Mouse (Mus musculus): ENCODE results near the gene Dnmt3a.

DNA sequence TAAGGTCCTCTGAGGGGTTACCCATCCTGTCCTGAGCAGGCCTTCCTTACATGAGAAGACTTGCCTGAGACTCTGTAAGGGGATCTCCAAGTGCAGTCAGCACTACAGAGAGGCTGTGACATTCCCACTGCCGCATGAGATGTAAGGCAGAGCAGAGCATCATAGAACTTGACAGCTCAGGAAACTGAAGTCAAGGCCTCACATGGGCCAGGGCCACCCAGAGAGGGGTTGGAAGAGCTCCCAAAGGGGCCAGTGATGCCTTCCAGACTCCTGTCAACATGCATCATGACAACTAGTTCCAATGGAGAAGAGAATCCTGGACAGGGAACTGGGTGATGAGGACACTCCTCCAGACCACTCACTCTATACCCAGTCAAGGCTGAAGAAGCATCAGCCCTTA, 18.3 kb upstream of the Dnmt3a start:
- TF ChIP-seq CTCF (IDR thresholded peaks at IDR 0.05; ENCODE audit: control insufficient read depth, insufficient read depth, insufficient replicate concordance, low read depth, low read length) (no peak), POLR2A (IDR thresholded peaks at IDR 0.05; ENCODE audit: control insufficient read depth, low read depth, low read length) (no peak)

Data from testis, adult 2 months (tissue).